Mouse (Mus musculus): ENCODE data around the gene Nemf. TPM values are rescaled to one million over a fixed set of nuclear protein-coding genes. Genes with fewer than 3 reads are reported as not detected.

Gene Nemf
- polyA plus RNA-seq, 1 experiment from 2014 or later = 80.3 TPM

DNA sequence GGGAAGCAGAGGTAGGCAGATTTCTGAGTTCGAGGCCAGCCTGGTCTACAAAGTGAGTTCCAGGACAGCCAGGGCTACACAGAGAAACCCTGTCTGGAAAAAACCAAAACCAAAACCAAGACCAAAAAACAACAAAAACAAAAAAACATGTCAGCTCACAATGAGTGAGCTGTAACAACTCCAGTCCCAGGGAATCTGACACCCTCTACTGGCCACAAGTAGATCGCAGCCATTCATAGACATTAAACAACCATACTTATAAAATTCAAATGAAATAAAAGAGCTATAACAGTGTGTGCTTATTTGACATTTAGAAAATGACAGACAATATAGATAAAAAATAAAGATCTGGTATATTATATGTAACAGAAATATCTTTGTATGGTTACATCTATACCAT, 23.4 kb downstream of the Nemf start:
- H3K9ac ChIP-seq (replicated peaks; ENCODE audit: low read length) = no peak overlapping the region
- H3K27ac ChIP-seq (ENCODE audit: low read length) = no peak overlapping the region
- no peaks in the 10 kb centered on the region for H3K27me3 ChIP-seq (ENCODE audit: insufficient read depth, low read length)
- peaks cover 48% of the 10 kb centered on the region for H3K36me3 ChIP-seq (ENCODE audit: insufficient read depth, low read length)
- no peak for ATAC-seq (ENCODE audit: low FRiP score, low TSS enrichment)
- H3K4me2 ChIP-seq (replicated peaks; ENCODE audit: low read depth, low read length) = no peak overlapping the region
- no peak overlapping the region for H3K4me3 ChIP-seq (ENCODE audit: low read length)
- H3K9me3 ChIP-seq (ENCODE audit: low read length) = no peaks in the 10 kb centered on the region
- no peaks in the 10 kb centered on the region for H3K4me1 ChIP-seq (ENCODE audit: insufficient read depth, low read length)
- WGBS = 82% methylated on average over 2 of the region's 2 CpGs

DNA sequence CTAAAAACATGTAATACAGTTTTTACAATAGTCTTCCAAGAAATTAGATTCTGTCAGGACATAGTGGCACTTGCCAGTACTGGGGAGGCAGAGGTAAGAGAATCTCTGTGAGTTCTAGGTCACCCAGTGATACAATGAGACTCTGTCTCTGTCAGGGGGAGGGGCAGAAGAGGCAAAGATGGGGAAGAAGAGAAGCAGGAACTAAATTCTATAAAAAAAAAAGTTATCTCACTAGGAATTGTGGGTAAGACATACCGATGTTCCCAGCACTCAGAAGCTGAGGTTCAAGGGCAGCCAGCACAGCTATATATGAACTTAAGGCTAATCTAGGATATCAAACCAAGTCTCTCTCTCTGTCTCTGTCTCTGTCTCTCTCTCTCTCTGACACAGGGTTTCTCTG, 24.8 kb downstream of the Nemf start:
- WGBS = 90% methylated on average over 1 of the region's 1 CpGs
- Histone ChIP-seq H3K4me1 (ENCODE audit: insufficient read depth, low read length) (no peaks in the 10 kb centered on the region), H3K9me3 (ENCODE audit: low read length) (no peaks in the 10 kb centered on the region), H3K4me3 (ENCODE audit: low read length) (no peak overlapping the region), H3K9ac (replicated peaks; ENCODE audit: low read length) (no peak overlapping the region), H3K27ac (ENCODE audit: low read length) (no peak overlapping the region), H3K36me3 (ENCODE audit: insufficient read depth, low read length) (peaks cover 50% of the 10 kb centered on the region), H3K27me3 (ENCODE audit: insufficient read depth, low read length) (no peaks in the 10 kb centered on the region), H3K4me2 (replicated peaks; ENCODE audit: low read depth, low read length) (no peak overlapping the region)
- ATAC-seq (ENCODE audit: low FRiP score, low TSS enrichment) = no peak

DNA sequence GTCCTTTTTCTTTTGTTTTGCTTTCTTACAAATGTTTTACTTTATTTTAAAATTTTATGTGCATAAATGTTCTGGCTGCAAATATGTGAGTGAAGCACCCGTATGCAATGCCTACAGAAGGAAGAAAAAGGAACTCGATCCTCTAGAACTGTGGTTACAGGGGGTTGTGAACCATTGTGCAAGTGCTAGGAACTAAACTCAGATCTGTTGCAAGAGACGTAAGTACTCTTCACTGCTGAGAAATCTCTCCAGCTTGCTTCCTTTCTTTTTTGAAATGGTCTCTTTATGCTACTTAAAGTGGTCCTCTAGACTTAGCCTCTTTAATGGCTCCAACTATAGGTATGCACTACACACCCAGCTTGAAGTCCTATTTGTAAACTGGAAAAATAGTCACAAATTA, 25.8 kb downstream of the Nemf start:
- WGBS = 94% methylated on average over 3 of the region's 3 CpGs
- H3K36me3 ChIP-seq (ENCODE audit: insufficient read depth, low read length) = peaks cover 50% of the 10 kb centered on the region

DNA sequence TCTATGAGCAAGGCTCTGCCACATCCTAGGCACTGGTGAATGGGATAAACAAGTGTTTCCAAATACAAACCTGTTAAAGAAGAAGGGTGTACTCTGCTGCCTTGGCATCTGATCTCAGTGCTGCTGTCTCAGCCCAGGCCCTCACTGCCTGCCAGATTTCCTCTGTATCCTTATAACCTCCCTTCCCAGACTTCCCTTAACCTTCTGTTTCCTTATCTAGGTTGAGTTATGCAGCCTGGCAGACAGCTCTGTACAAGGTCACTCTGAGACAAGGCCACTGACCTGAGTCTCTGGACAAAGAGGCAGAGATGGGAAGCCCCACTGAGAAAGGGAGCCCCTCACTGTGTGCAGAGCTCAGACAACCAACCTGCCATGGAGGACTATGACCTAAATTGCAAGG, 38.5 kb downstream of the Nemf start:
- no peak overlapping the region for H3K9ac ChIP-seq (replicated peaks; ENCODE audit: low read length)
- ATAC-seq (ENCODE audit: low FRiP score, low TSS enrichment) = no peak
- no peaks in the 10 kb centered on the region for H3K27me3 ChIP-seq (ENCODE audit: insufficient read depth, low read length)
- no peak overlapping the region for H3K27ac ChIP-seq (ENCODE audit: low read length)
- no peaks in the 10 kb centered on the region for H3K9me3 ChIP-seq (ENCODE audit: low read length)
- peaks cover 57% of the 10 kb centered on the region for H3K36me3 ChIP-seq (ENCODE audit: insufficient read depth, low read length)
- H3K4me2 ChIP-seq (replicated peaks; ENCODE audit: low read depth, low read length) = no peak overlapping the region
- no peak overlapping the region for H3K4me3 ChIP-seq (ENCODE audit: low read length)
- H3K4me1 ChIP-seq (ENCODE audit: insufficient read depth, low read length) = no peaks in the 10 kb centered on the region

More for the DNA sequence above, 25.8 kb downstream of the Nemf start:
- Histone ChIP-seq H3K4me2 (replicated peaks; ENCODE audit: low read depth, low read length) (no peak overlapping the region), H3K27me3 (ENCODE audit: insufficient read depth, low read length) (no peaks in the 10 kb centered on the region), H3K9me3 (ENCODE audit: low read length) (no peaks in the 10 kb centered on the region), H3K4me3 (ENCODE audit: low read length) (no peak overlapping the region), H3K27ac (ENCODE audit: low read length) (no peak overlapping the region), H3K4me1 (ENCODE audit: insufficient read depth, low read length) (no peaks in the 10 kb centered on the region), H3K9ac (replicated peaks; ENCODE audit: low read length) (no peak overlapping the region)
- ATAC-seq (ENCODE audit: low FRiP score, low TSS enrichment) = no peak

DNA sequence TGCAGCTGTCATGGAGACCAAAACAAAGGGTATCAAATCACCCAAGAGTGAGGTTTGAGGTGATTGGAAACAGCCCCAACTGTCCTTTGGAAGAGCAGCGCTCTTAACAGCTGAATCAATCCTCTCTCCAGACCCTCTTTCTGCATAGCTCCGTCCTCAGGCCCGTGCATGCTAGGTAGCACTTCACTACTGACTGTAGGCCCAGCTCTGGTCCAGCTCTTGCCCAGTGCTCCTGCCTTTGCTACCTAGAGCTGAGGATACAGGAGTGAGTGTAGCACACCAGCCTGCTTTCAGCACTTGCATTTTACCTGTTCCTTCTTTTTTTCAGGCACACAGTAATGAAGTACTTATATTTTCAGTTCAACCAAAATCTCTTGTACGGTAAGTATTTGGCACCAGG, 47.3 kb downstream of the Nemf start:
- no peak overlapping the region for H3K9ac ChIP-seq (replicated peaks; ENCODE audit: low read length)
- H3K9me3 ChIP-seq (ENCODE audit: low read length) = 0 out of 2 replicates have a peak, but pooled peaks cover 2% of the 10 kb centered on the region
- no peaks in the 10 kb centered on the region for H3K4me1 ChIP-seq (ENCODE audit: insufficient read depth, low read length)
- over 99% methylated on average over 4 of the region's 4 CpGs for WGBS
- ATAC-seq (ENCODE audit: low FRiP score, low TSS enrichment) = no peak
- no peak overlapping the region for H3K4me3 ChIP-seq (ENCODE audit: low read length)
- H3K36me3 ChIP-seq (ENCODE audit: insufficient read depth, low read length) = peaks cover 87% of the 10 kb centered on the region
- H3K27me3 ChIP-seq (ENCODE audit: insufficient read depth, low read length) = no peaks in the 10 kb centered on the region
- H3K27ac ChIP-seq (ENCODE audit: low read length) = no peak overlapping the region
- H3K4me2 ChIP-seq (replicated peaks; ENCODE audit: low read depth, low read length) = no peak overlapping the region

DNA sequence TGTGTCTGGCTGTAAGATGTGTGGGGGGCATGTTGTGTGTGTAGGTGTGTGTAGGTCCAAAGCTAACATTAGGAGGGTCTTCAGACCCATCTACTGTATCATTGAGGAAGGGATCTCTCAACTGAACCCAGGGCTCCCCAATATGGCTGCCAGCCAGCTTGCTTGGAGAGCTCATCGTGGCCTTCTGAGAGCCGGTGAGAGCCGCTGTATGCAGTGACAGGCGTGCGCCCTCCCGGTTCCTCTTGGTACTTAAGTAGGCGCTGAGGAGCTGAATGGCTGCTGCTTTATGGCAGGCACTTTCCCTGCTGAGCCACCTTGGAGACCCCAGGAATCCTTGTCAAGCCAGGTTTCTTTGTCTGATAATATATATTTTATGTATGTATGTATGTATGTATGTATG, 50.6 kb downstream of the Nemf start:
- Histone ChIP-seq H3K4me2 (replicated peaks; ENCODE audit: low read depth, low read length) (no peak overlapping the region), H3K4me1 (ENCODE audit: insufficient read depth, low read length) (no peaks in the 10 kb centered on the region), H3K9ac (replicated peaks; ENCODE audit: low read length) (no peak overlapping the region), H3K9me3 (ENCODE audit: low read length) (0 out of 2 replicates have a peak, but pooled peaks cover 2% of the 10 kb centered on the region), H3K27me3 (ENCODE audit: insufficient read depth, low read length) (no peaks in the 10 kb centered on the region), H3K4me3 (ENCODE audit: low read length) (no peak overlapping the region), H3K36me3 (ENCODE audit: insufficient read depth, low read length) (peaks cover 92% of the 10 kb centered on the region), H3K27ac (ENCODE audit: low read length) (no peak overlapping the region)
- 94% methylated on average over 7 of the region's 7 CpGs for WGBS
- ATAC-seq (ENCODE audit: low FRiP score, low TSS enrichment) = no peak

DNA sequence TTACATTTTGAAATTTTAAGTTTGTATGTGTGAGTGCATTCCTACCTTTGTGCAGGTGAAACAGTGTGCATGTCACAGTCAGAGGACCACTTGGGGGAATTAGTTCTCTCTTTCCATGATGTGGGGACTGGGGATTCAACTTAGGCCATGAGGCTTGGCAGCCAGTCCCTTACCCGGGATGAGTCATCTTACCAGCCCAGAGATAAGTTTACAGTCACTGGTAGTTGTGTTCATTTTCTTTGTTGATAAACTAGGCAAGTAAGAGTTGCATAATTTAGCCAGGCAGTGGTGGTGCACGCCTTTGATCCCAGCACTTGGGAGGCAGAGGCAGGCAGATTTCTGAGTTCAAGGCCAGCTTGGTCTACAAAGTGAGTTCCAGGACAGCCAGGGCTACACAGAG, 52.9 kb downstream of the Nemf start:
- 90% methylated on average over 2 of the region's 2 CpGs for WGBS
- Histone ChIP-seq H3K36me3 (ENCODE audit: insufficient read depth, low read length) (peaks cover 79% of the 10 kb centered on the region), H3K27me3 (ENCODE audit: insufficient read depth, low read length) (no peaks in the 10 kb centered on the region), H3K9ac (replicated peaks; ENCODE audit: low read length) (no peak overlapping the region), H3K4me1 (ENCODE audit: insufficient read depth, low read length) (peaks cover 6% of the 10 kb centered on the region), H3K4me2 (replicated peaks; ENCODE audit: low read depth, low read length) (no peak overlapping the region), H3K27ac (ENCODE audit: low read length) (no peak overlapping the region), H3K9me3 (ENCODE audit: low read length) (no peaks in the 10 kb centered on the region), H3K4me3 (ENCODE audit: low read length) (no peak overlapping the region)
- ATAC-seq (ENCODE audit: low FRiP score, low TSS enrichment) = no peak

DNA sequence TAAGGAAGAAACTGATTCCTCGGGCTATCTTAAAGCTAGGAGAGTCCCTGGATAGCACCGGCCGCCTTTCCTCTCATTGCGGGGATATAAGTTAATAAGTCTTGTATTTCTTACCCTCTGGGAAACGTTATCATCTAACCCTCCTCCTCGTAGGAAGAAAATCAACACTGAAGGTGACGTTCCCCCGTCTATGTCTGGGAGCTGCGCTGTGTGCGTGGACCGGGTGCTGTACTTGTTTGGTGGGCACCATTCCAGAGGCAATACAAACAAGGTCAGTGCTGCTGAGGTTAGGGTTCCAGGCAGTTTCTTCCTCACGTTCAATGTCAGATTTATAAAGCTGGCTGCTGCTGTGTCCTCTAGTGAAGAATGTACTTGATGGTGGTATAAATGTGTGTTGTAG, 54.8 kb downstream of the Nemf start:
- H3K9me3 ChIP-seq (ENCODE audit: low read length) = no peaks in the 10 kb centered on the region
- no peak for ATAC-seq (ENCODE audit: low FRiP score, low TSS enrichment)
- H3K27me3 ChIP-seq (ENCODE audit: insufficient read depth, low read length) = no peaks in the 10 kb centered on the region
- no peak overlapping the region for H3K27ac ChIP-seq (ENCODE audit: low read length)
- WGBS = 94% methylated on average over 12 of the region's 12 CpGs
- peaks cover 61% of the 10 kb centered on the region for H3K36me3 ChIP-seq (ENCODE audit: insufficient read depth, low read length)
- no peak overlapping the region for H3K9ac ChIP-seq (replicated peaks; ENCODE audit: low read length)
- no peak overlapping the region for H3K4me3 ChIP-seq (ENCODE audit: low read length)
- H3K4me2 ChIP-seq (replicated peaks; ENCODE audit: low read depth, low read length) = no peak overlapping the region
- peaks cover 21% of the 10 kb centered on the region for H3K4me1 ChIP-seq (ENCODE audit: insufficient read depth, low read length)

DNA sequence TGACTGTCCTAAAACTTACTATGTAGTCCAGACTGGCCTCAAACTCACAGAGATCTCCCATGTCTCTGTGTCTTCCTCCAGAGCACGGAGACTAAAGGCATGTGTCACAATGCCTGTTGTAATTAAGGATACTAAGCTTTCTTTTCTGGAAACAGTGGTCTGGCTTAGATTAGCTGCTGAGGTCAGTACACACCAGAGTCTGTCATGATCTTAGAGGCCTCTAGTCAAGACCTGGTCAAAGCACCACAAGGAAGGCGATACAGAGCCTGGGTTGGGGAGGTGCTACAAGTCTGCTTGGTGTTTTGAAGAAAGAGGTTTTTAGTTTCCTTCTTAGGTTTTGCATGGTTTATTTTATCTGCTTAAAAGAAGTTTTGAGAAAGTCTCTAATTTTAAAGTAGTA, 56.6 kb downstream of the Nemf start:
- no peaks in the 10 kb centered on the region for H3K9me3 ChIP-seq (ENCODE audit: low read length)
- no peak overlapping the region for H3K4me2 ChIP-seq (replicated peaks; ENCODE audit: low read depth, low read length)
- no peak overlapping the region for H3K9ac ChIP-seq (replicated peaks; ENCODE audit: low read length)
- peaks cover 45% of the 10 kb centered on the region for H3K36me3 ChIP-seq (ENCODE audit: insufficient read depth, low read length)
- 93% methylated on average over 2 of the region's 2 CpGs for WGBS
- no peaks in the 10 kb centered on the region for H3K27me3 ChIP-seq (ENCODE audit: insufficient read depth, low read length)
- H3K27ac ChIP-seq (ENCODE audit: low read length) = no peak overlapping the region
- ATAC-seq (ENCODE audit: low FRiP score, low TSS enrichment) = no peak
- H3K4me3 ChIP-seq (ENCODE audit: low read length) = no peak overlapping the region
- H3K4me1 ChIP-seq (ENCODE audit: insufficient read depth, low read length) = peaks cover 28% of the 10 kb centered on the region

DNA sequence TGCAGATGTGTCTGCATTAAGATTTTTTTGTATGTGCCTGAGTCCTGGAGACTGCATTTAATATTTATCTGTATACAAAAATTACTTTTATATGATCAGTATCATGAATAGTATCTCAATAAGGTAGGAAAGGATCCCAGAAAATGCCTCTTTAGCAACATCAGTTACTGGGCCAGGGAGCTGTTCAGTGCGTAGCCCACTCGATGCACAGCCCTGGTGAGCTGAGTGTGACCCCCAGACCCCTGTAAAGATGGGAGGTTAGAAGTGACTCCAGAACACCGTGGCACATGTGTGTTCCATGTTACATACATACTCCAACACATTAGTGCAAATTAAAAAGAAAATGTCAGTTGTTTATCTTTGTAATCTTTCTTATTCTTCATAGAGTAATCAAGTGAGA, 57.1 kb downstream of the Nemf start:
- 84% methylated on average over 3 of the region's 3 CpGs for WGBS

More for the DNA sequence above, 57.1 kb downstream of the Nemf start:
- H3K36me3 ChIP-seq (ENCODE audit: insufficient read depth, low read length) = peaks cover 39% of the 10 kb centered on the region
- H3K9me3 ChIP-seq (ENCODE audit: low read length) = no peaks in the 10 kb centered on the region
- H3K4me3 ChIP-seq (ENCODE audit: low read length) = no peak overlapping the region
- H3K4me2 ChIP-seq (replicated peaks; ENCODE audit: low read depth, low read length) = no peak overlapping the region
- no peak overlapping the region for H3K9ac ChIP-seq (replicated peaks; ENCODE audit: low read length)
- H3K27ac ChIP-seq (ENCODE audit: low read length) = no peak overlapping the region
- peaks cover 28% of the 10 kb centered on the region for H3K4me1 ChIP-seq (ENCODE audit: insufficient read depth, low read length)
- H3K27me3 ChIP-seq (ENCODE audit: insufficient read depth, low read length) = no peaks in the 10 kb centered on the region
- ATAC-seq (ENCODE audit: low FRiP score, low TSS enrichment) = no peak

Data from kidney, embryonic 16.5 days (tissue).